Mouse (Mus musculus): ENCODE data around the gene Faim2. TPM values are rescaled to one million over a fixed set of nuclear protein-coding genes. Genes with fewer than 3 reads are reported as not detected.

Faim2 gene
- polyA plus RNA-seq (2014; fragmentation: Illumina TruSeq; extraction: RNeasy Lipid Tissue Mini Kit (QIAGEN cat#74804); ENCODE audit: insufficient read depth, low read depth, low replicate concordance): 9.0 TPM

DNA sequence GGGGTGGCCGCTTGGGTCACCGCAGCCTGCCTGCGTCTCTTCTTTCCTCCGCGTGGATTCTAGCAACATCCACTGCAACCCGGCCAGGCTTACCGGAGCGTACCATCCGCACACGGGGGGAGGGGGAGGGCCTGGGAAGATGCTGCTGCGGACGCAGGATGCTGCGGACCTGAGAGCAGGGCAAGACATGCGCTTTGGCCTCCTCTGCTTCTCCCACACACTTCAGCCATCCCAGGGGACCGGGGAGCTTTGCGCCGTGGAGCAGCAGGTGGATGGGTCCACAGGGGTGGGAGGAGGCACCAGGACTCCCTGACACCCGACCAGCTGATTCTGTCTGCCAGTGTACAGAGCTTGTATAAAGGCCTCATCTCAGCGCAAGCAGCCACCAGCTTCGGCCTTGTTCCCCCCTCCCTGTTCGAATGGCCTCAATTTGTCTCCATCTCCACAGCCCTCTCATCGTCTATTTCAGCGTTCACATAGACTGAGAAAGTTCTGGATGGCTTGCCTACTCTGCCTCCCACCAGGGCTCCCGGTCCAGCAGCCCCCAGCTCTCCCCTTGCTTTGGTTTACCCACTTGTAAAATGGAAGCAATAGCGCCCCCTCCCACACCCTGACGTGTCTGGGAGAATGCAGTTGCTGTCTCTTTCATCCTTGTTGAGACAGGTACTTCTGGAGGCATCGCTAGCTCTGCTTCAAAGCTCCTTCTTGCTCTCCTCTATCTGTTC is at the start of gene Faim2:
TSS of gene Faim2 (minus strand) at position 537 of the 725 bp plus-strand sequence.

DNA sequence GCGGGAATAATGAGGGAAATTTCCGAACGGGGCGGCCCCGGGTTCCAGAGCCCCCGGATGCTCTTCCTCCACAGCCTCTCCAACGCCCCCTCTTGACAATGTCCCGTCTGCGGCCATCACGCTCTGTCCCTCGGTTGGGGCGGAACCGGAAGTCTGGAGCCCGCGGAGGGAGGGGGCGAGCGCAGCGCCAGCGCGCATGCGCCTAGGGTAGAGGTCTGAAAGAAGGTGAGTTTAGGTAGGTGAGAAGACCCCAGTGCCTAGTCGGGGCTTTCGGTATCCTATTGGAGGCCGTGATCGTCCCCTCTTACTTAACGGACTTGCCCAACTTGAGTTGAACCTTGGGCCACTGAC is 53.4 kb downstream of the Faim2 start, which contains the start of gene Bcdin3d:
TSS of gene Bcdin3d (minus strand) at position 155 of the 351 bp plus-strand sequence.

DNA sequence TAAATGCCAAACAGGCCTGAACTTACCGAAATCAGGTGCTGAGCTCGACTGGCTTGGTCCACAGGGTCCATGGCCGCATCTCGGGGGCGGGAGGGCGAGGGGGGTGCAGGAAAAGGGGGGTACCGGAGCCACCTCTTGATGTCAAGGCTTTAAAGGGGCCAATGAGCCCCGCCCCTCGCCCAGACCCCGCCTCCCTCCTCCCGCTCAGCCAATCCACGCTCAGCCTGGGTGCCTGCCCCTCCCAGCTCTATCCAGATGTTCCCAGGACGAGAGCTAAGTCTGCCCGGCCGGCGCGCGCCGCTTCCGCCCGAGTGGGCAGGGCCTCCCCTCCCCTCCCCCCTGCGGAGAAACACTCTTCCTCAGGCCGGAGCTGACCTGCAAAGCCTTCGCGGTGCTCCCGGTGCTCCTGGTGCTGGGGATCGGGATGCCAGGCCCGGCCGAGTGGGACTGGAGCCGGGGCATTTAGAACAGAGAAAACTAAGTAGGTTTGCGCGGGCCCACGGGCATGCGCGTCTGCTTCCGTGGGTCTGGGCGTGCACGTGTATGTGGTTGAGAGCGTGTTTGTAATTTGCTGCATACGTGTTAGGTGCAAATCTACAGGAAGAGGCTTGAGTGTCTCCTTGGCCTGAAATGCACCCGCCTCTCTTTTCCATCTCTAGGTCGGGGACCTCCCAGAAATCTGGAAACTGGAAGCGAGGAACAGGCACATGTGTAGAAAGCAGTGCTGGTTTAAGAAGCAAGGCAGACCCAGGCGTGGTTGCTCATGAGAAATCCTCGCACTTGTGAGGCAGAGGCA is 70.2 kb downstream of the Faim2 start, which contains the start of gene Nckap5l:
TSS of gene Nckap5l (minus strand) at position 143 of the 796 bp plus-strand sequence.

Other genes with a start within 250 kb of the Faim2 start
- gene Prpf40b, start 233.1 kb downstream of the Faim2 start, polyA plus RNA-seq (2014; fragmentation: Illumina TruSeq; extraction: RNeasy Lipid Tissue Mini Kit (QIAGEN cat#74804); ENCODE audit: insufficient read depth, low read depth, low replicate concordance): 33.7 TPM
- gene Fam186b, start 232.3 kb downstream of the Faim2 start, polyA plus RNA-seq (2014; fragmentation: Illumina TruSeq; extraction: RNeasy Lipid Tissue Mini Kit (QIAGEN cat#74804); ENCODE audit: insufficient read depth, low read depth, low replicate concordance): not detected
- 18.9 TPM for gene Fmnl3, start 157.7 kb downstream of the Faim2 start, polyA plus RNA-seq (2014; fragmentation: Illumina TruSeq; extraction: RNeasy Lipid Tissue Mini Kit (QIAGEN cat#74804); ENCODE audit: insufficient read depth, low read depth, low replicate concordance)
- 458 TPM for gene Tmbim6, start 135.3 kb downstream of the Faim2 start, polyA plus RNA-seq (2014; fragmentation: Illumina TruSeq; extraction: RNeasy Lipid Tissue Mini Kit (QIAGEN cat#74804); ENCODE audit: insufficient read depth, low read depth, low replicate concordance)
- gene Nckap5l, start 70.4 kb downstream of the Faim2 start, polyA plus RNA-seq (2014; fragmentation: Illumina TruSeq; extraction: RNeasy Lipid Tissue Mini Kit (QIAGEN cat#74804); ENCODE audit: insufficient read depth, low read depth, low replicate concordance): 2.8 TPM
- gene Bcdin3d, start 53.4 kb downstream of the Faim2 start, polyA plus RNA-seq (2014; fragmentation: Illumina TruSeq; extraction: RNeasy Lipid Tissue Mini Kit (QIAGEN cat#74804); ENCODE audit: insufficient read depth, low read depth, low replicate concordance): 7.1 TPM
- gene Aqp2, start 50.9 kb upstream of the Faim2 start, polyA plus RNA-seq (2014; fragmentation: Illumina TruSeq; extraction: RNeasy Lipid Tissue Mini Kit (QIAGEN cat#74804); ENCODE audit: insufficient read depth, low read depth, low replicate concordance): 0.22 TPM
- 348 TPM for gene Aqp5, start 62.6 kb upstream of the Faim2 start, polyA plus RNA-seq (2014; fragmentation: Illumina TruSeq; extraction: RNeasy Lipid Tissue Mini Kit (QIAGEN cat#74804); ENCODE audit: insufficient read depth, low read depth, low replicate concordance)
- not detected for gene Aqp6, start 73.2 kb upstream of the Faim2 start, polyA plus RNA-seq (2014; fragmentation: Illumina TruSeq; extraction: RNeasy Lipid Tissue Mini Kit (QIAGEN cat#74804); ENCODE audit: insufficient read depth, low read depth, low replicate concordance)
- 2.9 TPM for gene Racgap1, start 123.5 kb upstream of the Faim2 start, polyA plus RNA-seq (2014; fragmentation: Illumina TruSeq; extraction: RNeasy Lipid Tissue Mini Kit (QIAGEN cat#74804); ENCODE audit: insufficient read depth, low read depth, low replicate concordance)
- not detected for gene Asic1, start 142.2 kb upstream of the Faim2 start, polyA plus RNA-seq (2014; fragmentation: Illumina TruSeq; extraction: RNeasy Lipid Tissue Mini Kit (QIAGEN cat#74804); ENCODE audit: insufficient read depth, low read depth, low replicate concordance)
- gene Smarcd1, start 174.0 kb upstream of the Faim2 start, polyA plus RNA-seq (2014; fragmentation: Illumina TruSeq; extraction: RNeasy Lipid Tissue Mini Kit (QIAGEN cat#74804); ENCODE audit: insufficient read depth, low read depth, low replicate concordance): 10.8 TPM
- not detected for gene Gm17349, start 177.3 kb upstream of the Faim2 start, polyA plus RNA-seq (2014; fragmentation: Illumina TruSeq; extraction: RNeasy Lipid Tissue Mini Kit (QIAGEN cat#74804); ENCODE audit: insufficient read depth, low read depth, low replicate concordance)
- 25.2 TPM for gene Gpd1, start 189.3 kb upstream of the Faim2 start, polyA plus RNA-seq (2014; fragmentation: Illumina TruSeq; extraction: RNeasy Lipid Tissue Mini Kit (QIAGEN cat#74804); ENCODE audit: insufficient read depth, low read depth, low replicate concordance)
- gene Cox14, start 197.5 kb upstream of the Faim2 start, polyA plus RNA-seq (2014; fragmentation: Illumina TruSeq; extraction: RNeasy Lipid Tissue Mini Kit (QIAGEN cat#74804); ENCODE audit: insufficient read depth, low read depth, low replicate concordance): 132 TPM
- gene Cers5, start 244.7 kb upstream of the Faim2 start, polyA plus RNA-seq (2014; fragmentation: Illumina TruSeq; extraction: RNeasy Lipid Tissue Mini Kit (QIAGEN cat#74804); ENCODE audit: insufficient read depth, low read depth, low replicate concordance): 42.5 TPM

Data from lung, adult 10 weeks (tissue).